Mouse (Mus musculus) liver, embryonic 13.5 days (tissue): Measurements from ENCODE around the gene Dgkz. TPM values are rescaled to one million over a fixed set of nuclear protein-coding genes. Genes with fewer than 3 reads are reported as not detected.

Experiments
- ATAC-seq: fragments of 200-750 bp; cut with Nextera tagmentation; 2 replicates; pipeline ENCODE4 v1.8.0; 2017; ENCODE audit warnings: low read depth, mild to moderate bottlenecking, moderate number of reproducible peaks, moderate library complexity
- DNase-seq: peaks from one replicate; pipeline ENCODE4 v3.0.0; 2022
- H3K27ac ChIP-seq: fragments of 300-500 bp; sonication (generic); 2 replicates; pipeline ENCODE4 v1.5.1; 2015; ENCODE audit warnings: moderate library complexity, mild to moderate bottlenecking, inconsistent platforms
- H3K27me3 ChIP-seq: fragments of 300-500 bp; sonication (generic); 2 replicates; pipeline ENCODE4 v1.6.1; 2015; ENCODE audit warnings: mild to moderate bottlenecking, inconsistent platforms
- H3K36me3 ChIP-seq: fragments of 300-500 bp; sonication (generic); 2 replicates; pipeline ENCODE4 v1.6.1; 2015; ENCODE audit warnings: mild to moderate bottlenecking, inconsistent platforms
- H3K4me1 ChIP-seq: fragments of 300-500 bp; sonication (generic); replicated peaks from 2 replicates; pipeline ENCODE4 v1.6.1; 2015; ENCODE audit warnings: inconsistent platforms
- H3K4me2 ChIP-seq: fragments of 300-500 bp; sonication (generic); 2 replicates; pipeline ENCODE4 v1.6.1; 2015; ENCODE audit warnings: inconsistent platforms, mild to moderate bottlenecking, moderate library complexity
- H3K4me3 ChIP-seq: fragments of 300-500 bp; sonication (generic); replicated peaks from 2 replicates; pipeline ENCODE4 v1.5.1; 2015; ENCODE audit warnings: mild to moderate bottlenecking, inconsistent platforms
- H3K9ac ChIP-seq: fragments of 300-500 bp; sonication (generic); 2 replicates; pipeline ENCODE4 v1.6.1; 2015; ENCODE audit warnings: mild to moderate bottlenecking, inconsistent platforms
- H3K9me3 ChIP-seq: fragments of 300-500 bp; sonication (generic); replicated peaks from 2 replicates; pipeline ENCODE4 v1.6.1; 2016; ENCODE audit warnings: inconsistent platforms
- WGBS: fragments of 180-500 bp; shearing (Covaris S2); methylation state at CpG from one replicate; pipeline ENCODE4 v1.1.7; 2015; ENCODE audit not compliant: insufficient replicate concordance; 5-methylcytosine and 5-hydroxymethylcytosine counted together
- polyA plus RNA-seq: library from polyadenylated mRNA; unstranded; fragments of >200 nt; fragmentation: Nextera tagmentation; extraction: Ambion mirVana; gene quantifications from 2 replicates; pipeline ENCODE4 v1.2.1, GENCODE M21; 2015

Gene Dgkz
- polyA plus RNA-seq, 1 experiment from 2014 or later, result 28.0 TPM

DNA sequence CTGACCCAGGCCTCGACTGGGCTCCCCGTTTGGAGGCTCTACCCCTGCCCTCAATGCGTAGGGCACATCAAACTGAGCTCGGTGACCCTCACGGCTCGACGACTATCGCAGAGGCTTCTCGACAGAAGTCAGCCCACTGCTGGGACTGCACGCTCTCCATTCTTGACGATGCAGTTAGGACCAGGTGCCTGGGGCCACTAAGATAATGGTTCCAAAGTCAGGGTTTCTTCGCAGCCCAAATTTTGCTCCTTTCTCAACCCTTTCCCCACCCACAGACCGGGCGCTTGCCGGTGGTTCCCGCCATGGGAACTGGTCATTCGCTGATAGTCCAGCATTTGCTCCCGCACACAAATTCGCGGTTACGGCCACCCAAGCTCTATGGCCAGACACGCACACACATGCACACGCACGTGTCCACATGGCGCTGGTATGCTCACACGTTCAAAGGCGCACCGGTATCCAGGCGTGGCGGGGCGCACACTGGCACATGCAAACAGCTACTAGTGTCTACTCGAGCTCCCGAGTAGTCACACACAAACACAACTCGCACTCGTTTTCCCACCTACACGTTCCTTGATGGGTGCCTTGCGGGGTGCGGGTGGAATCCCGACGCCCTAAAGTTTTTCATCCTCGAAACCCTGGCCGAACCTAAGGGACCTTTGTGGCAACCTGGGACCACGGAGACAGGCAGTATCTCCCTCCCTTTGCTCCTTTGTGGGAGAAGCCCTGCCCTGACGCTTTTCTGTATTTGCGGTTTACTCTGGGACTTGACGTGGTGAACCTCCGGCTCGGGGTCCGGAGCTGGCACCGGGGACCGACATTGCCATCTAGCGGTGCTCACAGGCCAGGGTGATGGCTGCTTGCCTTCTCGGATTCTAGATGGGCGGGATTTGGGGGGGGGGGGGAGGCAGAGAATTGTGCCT lies 52.0 kb downstream of the Dgkz start:
- no peak overlapping the region for H3K9ac ChIP-seq
- H3K27ac ChIP-seq, result no peak overlapping the region
- H3K27me3 ChIP-seq, result peaks cover 76% of the 10 kb centered on the region
- H3K4me1 ChIP-seq, result peaks cover 47% of the 10 kb centered on the region
- WGBS, result 4% methylated on average over 54 of the region's 54 CpGs
- H3K36me3 ChIP-seq, result peaks cover under 1% of the 10 kb centered on the region; the same call in 1 of the 2 replicates
- DNase-seq (no peak), ATAC-seq (peak; percentile 29; the same call in 1 of the 2 replicates)
- peak overlapping the region; percentile 56 for H3K4me3 ChIP-seq
- H3K9me3 ChIP-seq, result no peaks in the 10 kb centered on the region
- peak overlapping the region; percentile 83 for H3K4me2 ChIP-seq

DNA sequence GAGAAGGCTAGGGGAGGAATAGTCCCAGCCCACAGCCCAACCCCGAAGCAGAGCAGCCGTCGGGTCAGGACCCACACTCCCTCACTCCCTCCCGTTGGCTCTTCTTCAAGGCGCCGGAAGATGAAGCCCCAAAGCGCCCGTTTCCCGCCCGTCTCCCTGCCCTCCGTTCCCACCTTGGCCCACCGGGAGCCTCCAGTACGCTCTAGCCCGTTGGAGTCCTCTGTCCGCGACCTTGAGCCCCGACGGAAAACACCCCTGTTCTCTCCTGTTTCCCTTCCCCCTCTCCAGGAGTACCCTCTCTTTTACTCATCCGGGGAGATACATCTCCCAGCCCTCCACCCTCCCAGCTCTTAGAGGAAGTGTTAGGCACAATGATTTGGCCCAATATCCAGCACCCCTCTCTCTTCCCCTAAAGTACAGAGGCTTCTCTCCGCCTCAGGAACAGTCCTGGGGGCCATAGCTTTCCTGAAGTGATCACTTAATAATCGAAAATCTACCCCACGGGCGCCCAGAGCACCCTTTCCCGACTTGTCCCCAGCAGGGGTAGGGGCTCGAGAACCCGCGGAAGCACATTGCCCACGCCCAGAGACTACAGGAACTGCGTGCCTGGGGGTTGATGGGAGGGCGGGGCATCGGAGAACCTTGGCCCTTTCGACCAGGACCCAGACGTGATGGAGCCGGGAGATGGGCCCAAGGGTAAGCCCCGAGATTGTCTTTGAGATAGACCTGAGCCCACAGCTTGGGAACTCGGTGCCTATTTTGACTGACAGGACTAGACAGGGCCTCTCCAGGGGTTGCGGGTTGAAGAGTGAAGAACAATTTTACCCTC lies 52.9 kb downstream of the Dgkz start:
- ATAC-seq (no peak), DNase-seq (no peak)
- peaks cover 40% of the 10 kb centered on the region for H3K4me1 ChIP-seq
- peaks cover 10% of the 10 kb centered on the region for H3K36me3 ChIP-seq
- peak overlapping the region; percentile 56 for H3K4me3 ChIP-seq
- H3K27me3 ChIP-seq, result peaks cover 70% of the 10 kb centered on the region
- H3K9me3 ChIP-seq, result no peaks in the 10 kb centered on the region
- 2% methylated on average over 37 of the region's 37 CpGs for WGBS
- peak overlapping the region; percentile 83 for H3K4me2 ChIP-seq
- no peak overlapping the region for H3K27ac ChIP-seq
- H3K9ac ChIP-seq, result no peak overlapping the region

- under 1% methylated on average over 63 of the region's 64 CpGs for WGBS
- H3K9ac ChIP-seq, result no peak overlapping the region; the same call in 1 of the 2 replicates
- ATAC-seq (peak; percentile 18; the same call in 1 of the 2 replicates), DNase-seq (no peak)
- peaks cover 66% of the 10 kb centered on the region for H3K27me3 ChIP-seq
- H3K4me2 ChIP-seq, result peak overlapping the region; percentile 83
- H3K9me3 ChIP-seq, result no peaks in the 10 kb centered on the region
- H3K4me1 ChIP-seq, result peaks cover 40% of the 10 kb centered on the region
- peak overlapping the region; percentile 56 for H3K4me3 ChIP-seq
- peaks cover 18% of the 10 kb centered on the region for H3K36me3 ChIP-seq
- H3K27ac ChIP-seq, result no peak overlapping the region
These were observed 53.7 kb downstream of the Dgkz start for GRCm38 (mm10) chr2:91921790-91922570.

DNA sequence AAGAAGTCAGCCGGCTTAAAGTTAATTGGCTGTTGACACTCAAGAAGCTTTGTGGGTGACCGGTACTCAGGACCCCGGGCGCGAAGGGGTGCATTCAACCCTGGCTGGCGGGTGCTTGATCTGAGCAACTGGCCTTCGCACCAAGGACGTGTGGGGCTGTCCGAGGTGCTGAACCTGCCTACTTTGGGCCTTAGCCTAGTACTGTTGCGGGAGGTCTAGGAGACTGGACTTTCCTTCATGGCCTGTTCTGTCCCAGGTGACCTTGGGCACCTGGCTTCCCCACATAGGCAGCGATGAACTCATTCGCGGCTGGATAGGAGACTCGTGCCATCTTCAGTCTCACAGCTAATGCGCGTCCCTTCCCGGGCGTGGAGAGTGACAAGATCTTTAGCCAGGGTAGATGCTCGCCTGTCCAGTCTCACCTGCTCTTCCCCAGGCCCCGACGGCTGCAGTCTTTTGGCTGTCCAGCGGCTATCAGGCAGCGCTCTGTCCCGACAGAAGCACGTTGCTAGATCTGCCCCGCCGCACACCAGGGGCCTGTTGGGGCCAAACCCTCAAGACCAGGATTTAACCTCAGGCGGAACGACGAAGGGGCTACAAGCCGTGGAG lies 54.4 kb downstream of the Dgkz start:
- peak overlapping the region; percentile 56 for H3K4me3 ChIP-seq
- ATAC-seq, result 0 out of 2 replicates have a peak, but pooled peaks have one; percentile 13

GRCm38 (mm10) chr2:91920130-91920529 lies 55.5 kb downstream of the Dgkz start:
- no peak overlapping the region for H3K4me3 ChIP-seq
- no peak for DNase-seq
- H3K4me2 ChIP-seq, result no peak overlapping the region
- no peaks in the 10 kb centered on the region for H3K9me3 ChIP-seq
- no peak overlapping the region for H3K9ac ChIP-seq
- H3K36me3 ChIP-seq, result peaks cover 21% of the 10 kb centered on the region
- peaks cover 59% of the 10 kb centered on the region for H3K4me1 ChIP-seq
- H3K27me3 ChIP-seq, result peaks cover 53% of the 10 kb centered on the region
- no peak for ATAC-seq
- 47% methylated on average over 4 of the region's 4 CpGs for WGBS
- no peak overlapping the region for H3K27ac ChIP-seq

More for the DNA sequence above, 54.4 kb downstream of the Dgkz start:
- no peak for DNase-seq
- WGBS, result 7% methylated on average over 31 of the region's 31 CpGs
- H3K27me3 ChIP-seq, result peaks cover 64% of the 10 kb centered on the region
- H3K9ac ChIP-seq, result no peak overlapping the region
- peaks cover 21% of the 10 kb centered on the region for H3K36me3 ChIP-seq
- H3K4me1 ChIP-seq, result peaks cover 47% of the 10 kb centered on the region
- H3K27ac ChIP-seq, result no peak overlapping the region
- H3K4me2 ChIP-seq, result peak overlapping the region; percentile 83
- no peaks in the 10 kb centered on the region for H3K9me3 ChIP-seq

DNA sequence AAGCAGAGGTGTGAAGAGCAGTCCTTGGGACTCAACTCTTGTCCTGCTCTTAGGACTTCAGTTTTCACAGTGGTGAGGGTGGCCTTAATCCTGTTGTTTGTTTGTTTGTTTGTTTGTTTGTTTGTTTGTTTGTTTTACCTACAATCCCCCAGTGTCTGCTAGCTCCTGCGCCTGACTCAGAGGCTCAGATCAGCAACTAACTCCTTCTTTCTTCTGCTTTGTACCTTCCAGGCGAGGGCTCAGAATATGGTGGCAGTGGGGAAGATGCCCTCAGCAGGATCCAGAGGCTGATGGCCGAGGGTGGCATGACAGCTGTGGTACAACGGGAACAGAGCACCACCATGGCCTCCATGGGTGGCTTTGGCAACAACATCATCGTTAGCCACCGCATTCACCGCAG lies 58.6 kb downstream of the Dgkz start:
- H3K27ac ChIP-seq, result peak overlapping the region; percentile 63
- H3K9me3 ChIP-seq, result no peaks in the 10 kb centered on the region
- H3K9ac ChIP-seq, result no peak overlapping the region; the same call in 1 of the 2 replicates
- 75% methylated on average over 7 of the region's 7 CpGs for WGBS
- H3K36me3 ChIP-seq, result peaks cover 43% of the 10 kb centered on the region
- no peak overlapping the region for H3K4me2 ChIP-seq
- no peak for ATAC-seq
- H3K4me3 ChIP-seq, result no peak overlapping the region
- H3K4me1 ChIP-seq, result peaks cover 68% of the 10 kb centered on the region
- peaks cover 23% of the 10 kb centered on the region for H3K27me3 ChIP-seq
- DNase-seq, result no peak

- Histone ChIP-seq H3K4me1 (peaks cover 62% of the 10 kb centered on the region), H3K27ac (peak overlapping the region; percentile 63), H3K27me3 (peaks cover 16% of the 10 kb centered on the region), H3K4me2 (no peak overlapping the region), H3K9me3 (no peaks in the 10 kb centered on the region), H3K4me3 (no peak overlapping the region), H3K36me3 (peaks cover 49% of the 10 kb centered on the region), H3K9ac (no peak overlapping the region; the same call in 1 of the 2 replicates)
- 26% methylated on average over 7 of the region's 7 CpGs for WGBS
- DNase-seq (no peak), ATAC-seq (peak; percentile 81)
These were observed 59.2 kb downstream of the Dgkz start for GRCm38 (mm10) chr2:91916346-91916977.

DNA sequence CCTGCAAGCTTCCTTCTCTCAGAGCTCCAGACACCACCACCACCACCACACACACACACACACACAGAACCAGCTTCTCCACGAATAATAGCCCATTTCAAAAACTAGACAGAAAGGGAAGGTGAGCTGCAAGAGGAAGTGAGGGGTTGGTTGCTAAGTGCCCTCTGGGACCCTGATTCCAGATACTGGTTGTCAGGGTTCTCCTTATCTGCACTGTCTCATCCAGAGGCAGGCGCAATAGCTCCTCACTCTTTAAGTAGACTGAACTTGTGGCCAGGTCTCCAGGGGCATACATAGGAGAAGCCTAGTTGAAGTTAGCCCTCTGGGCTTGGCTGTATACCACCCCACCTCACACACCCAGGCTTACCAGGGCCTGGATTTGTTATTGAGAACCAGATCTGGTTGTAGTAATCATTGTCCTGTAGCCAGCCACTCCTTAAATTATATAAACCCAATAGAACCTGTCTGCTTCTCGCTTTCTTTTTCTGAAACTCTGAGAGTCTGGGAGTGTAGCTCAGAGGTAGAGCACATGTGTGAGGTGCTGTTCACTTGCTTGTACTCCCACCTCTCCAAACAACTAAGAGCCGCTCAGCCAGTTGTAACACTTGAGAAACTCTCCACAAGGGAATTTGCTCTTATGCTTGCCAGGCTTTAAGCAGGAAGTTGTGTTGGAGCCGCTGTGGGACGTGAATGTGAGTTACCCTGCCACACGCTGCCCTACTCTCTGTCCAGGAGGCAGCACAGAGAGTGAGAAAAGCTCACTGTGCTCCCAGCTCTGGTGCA lies 62.1 kb downstream of the Dgkz start:
- Histone ChIP-seq H3K36me3 (peaks cover 63% of the 10 kb centered on the region), H3K9me3 (no peaks in the 10 kb centered on the region), H3K27me3 (no peaks in the 10 kb centered on the region), H3K4me1 (peaks cover 56% of the 10 kb centered on the region), H3K9ac (no peak overlapping the region), H3K4me3 (no peak overlapping the region), H3K27ac (no peak overlapping the region), H3K4me2 (no peak overlapping the region)
- 64% methylated on average over 7 of the region's 7 CpGs for WGBS
- no peak for DNase-seq
- ATAC-seq, result no peak

- WGBS, result 57% methylated on average over 3 of the region's 3 CpGs
- no peak overlapping the region for H3K4me2 ChIP-seq
- no peak overlapping the region for H3K4me3 ChIP-seq
- H3K9ac ChIP-seq, result no peak overlapping the region
- DNase-seq (no peak), ATAC-seq (no peak)
- H3K9me3 ChIP-seq, result no peaks in the 10 kb centered on the region
- H3K36me3 ChIP-seq, result peaks cover 54% of the 10 kb centered on the region
- H3K4me1 ChIP-seq, result peaks cover 54% of the 10 kb centered on the region
- H3K27ac ChIP-seq, result no peak overlapping the region
- no peaks in the 10 kb centered on the region for H3K27me3 ChIP-seq
These were observed 63.0 kb downstream of the Dgkz start for GRCm38 (mm10) chr2:91912616-91913015.
